Mouse (Mus musculus) neutrophil, adult 83 days (primary cell): ENCODE measurements around the gene Yap1. TPM values are rescaled to one million over a fixed set of nuclear protein-coding genes. Genes with fewer than 3 reads are reported as not detected.

Experiments used
- total RNA-seq, 2 experiments: library from RNA; stranded (reverse); gene quantifications; one replicate each; pipeline ENCODE4 v1.2.4; 2023

The Yap1 gene
- under 1 TPM; 0.28 to 0.60 TPM for total RNA-seq

GRCm38 (mm10) chr9:8004370-8004991 lies at the start of gene Yap1:
Yap1 (minus strand) TSS chr9:8004596.

DNA sequence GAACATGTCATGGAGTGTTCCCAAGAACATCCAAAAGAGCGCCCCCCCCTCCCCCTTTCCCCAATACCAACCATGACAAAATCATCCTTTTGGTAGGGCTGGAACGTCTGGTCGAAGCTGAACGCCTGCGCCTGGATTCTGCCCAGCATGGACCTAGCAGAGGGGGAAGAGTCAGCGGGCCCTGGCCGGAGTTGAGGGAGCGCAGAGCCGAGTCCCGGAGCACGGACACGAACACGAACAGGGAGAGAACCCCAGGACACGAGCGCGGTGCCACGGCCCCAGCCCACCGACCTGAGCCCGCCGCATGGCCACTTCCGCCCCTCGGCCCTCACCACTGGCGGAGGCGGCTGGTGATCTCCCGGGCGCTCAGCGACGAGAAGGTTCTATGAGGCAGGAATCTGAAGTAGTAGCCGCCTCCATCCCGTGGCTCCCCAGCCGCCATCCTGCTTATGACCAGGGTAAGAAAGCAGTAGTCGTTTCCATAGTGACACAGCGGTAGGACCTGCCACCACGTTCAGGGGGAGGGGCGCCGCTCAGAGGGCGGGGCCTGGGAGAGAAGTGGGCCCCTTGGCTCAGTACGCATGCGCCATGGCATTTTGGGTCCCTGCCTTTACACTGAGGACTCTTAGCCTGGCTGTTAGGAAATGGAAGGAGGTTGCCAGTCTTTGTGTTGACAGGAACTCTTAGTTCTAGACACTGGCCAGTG lies 38.1 kb upstream of the Yap1 start, which contains the start of gene Cfap300:
Gene Cfap300 (minus strand): TSS at position 486 of the 706 bp plus-strand sequence.

Other genes with a start within 250 kb of the Yap1 start
- 10 to 100 TPM; 47.1 to 54.0 TPM for gene Tmem123, start 240.6 kb downstream of the Yap1 start, total RNA-seq
- gene Birc2, start 167.5 kb downstream of the Yap1 start, total RNA-seq: 10 to 100 TPM; 36.9 to 37.3 TPM
- gene Birc3, start 131.4 kb downstream of the Yap1 start, total RNA-seq: 100 to 1,000 TPM; 104 to 119 TPM
- gene Cfap300, start 38.2 kb upstream of the Yap1 start, total RNA-seq: not detected
- not detected for gene Cep126, start 129.7 kb upstream of the Yap1 start, total RNA-seq